Mouse (Mus musculus) urinary bladder, postnatal 10 days (tissue): ENCODE results near the gene BC034090.
"Not testable (repeated sequence)": the region's sequence is repeated elsewhere in the genome, so short reads cannot be mapped to it uniquely, and the experiment has no call there.

Source experiments
- DNase-seq: peaks from one replicate; pipeline ENCODE4 v3.0.0; 2022; ENCODE audit warnings: low spot score

Gene BC034090

DNA sequence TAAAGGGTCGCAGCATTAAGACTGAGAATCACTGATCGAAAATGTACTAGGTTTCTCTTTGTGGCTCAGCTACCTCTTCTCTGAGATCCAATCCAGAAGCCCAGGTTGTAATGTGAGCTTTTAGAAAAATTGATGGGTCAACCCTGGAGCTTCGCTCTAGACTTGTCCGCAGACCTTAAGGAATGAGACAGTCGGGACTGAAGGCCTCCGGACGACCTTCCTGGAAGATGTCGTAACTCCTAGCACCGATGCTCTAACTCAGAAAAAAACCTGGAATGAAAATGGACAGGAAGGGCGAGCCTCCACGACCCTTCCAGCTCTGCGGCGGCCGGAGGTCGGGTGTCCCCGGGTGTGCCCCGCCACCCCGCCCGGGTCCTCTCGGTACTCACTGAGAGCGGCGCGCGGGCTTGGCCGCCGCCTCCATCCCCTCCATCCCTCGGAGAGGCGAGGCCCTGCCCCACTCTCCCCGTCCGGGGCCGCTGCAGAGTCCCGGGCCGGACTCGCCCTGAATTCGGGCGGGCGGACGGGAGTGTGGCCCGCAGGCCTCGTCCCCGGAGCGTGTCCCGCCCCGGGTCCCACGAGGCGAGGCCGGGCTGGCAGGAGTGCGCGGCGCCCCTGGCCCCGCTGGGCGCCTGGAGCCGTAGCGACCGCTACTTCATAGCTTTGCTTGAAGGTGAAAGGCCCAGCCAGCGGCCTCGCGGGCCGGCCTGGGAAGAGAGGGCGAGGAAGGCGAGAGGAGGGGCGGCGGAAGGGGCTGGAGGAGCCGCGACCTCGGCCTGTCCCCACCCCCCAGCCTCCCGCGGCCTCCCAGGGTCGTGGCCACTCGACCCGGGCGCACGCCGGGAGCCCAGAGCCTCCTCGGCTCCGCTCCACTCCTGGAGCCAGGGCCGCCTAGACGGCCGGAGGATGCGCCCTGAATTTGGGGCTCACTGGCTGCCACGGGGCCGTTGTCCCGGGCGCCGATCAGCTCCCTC, at the start of gene BC034090:
TSS of gene BC034090 (minus strand) at position 648 of the 974 bp plus-strand sequence.
- no peak for DNase-seq

DNA sequence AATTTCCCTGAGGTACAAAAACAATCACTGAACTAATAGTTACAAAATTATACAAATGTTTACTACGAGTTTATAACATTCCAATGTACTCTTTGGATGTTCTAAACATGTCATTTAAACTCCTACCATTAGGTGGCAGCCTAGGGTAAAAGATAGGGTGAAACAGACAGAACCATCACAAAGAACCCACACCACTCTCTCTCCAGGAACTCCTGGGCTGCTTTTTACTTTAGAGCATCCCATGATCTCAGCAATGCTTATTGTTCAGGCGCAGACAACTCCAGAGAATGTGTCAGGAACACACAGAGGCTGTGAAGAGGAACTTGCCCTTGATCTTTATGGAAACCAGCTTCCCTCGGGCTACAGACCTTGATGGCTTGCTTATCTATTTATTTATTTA, 49.2 kb upstream of the BC034090 start:
- DNase-seq: no peak

DNA sequence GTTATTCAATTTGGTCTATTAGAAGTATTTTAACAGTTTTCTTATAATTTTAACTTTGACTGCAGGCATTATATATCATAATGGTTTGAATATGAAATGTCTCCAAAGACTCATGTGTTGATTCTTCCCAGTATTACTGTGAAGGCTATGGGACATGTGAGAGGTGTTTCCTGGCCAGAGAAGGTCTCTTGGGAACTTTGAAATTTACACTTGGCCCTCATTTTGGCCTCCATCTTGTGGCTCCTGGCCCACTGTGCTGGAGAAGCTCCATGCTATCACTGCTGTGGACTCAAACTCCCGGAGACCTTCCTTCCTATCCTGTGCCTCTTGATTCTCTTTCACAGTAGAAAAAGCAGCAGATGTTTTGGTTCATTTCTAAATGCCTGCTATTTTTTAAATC, 45.2 kb upstream of the BC034090 start:
- no peak for DNase-seq

DNA sequence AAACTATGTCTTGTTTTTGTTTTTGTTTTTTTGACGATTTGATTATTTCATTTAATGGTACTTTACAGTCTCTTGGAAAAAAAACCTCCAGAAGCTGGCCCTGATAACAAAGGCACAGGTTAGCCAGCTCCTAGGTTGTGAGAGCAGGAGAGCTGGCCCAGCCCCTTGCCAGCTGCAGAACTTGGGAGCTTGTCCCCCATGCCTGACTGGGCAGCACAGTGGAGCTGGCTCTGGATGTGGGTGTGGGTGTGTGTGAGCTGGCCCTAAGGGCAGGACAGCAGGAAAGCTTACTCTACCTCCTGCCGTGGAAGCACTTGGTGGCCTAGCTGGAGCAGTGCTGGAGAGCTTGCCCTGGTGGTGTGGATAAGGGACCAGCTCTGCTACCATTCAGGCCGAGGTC, 43.8 kb upstream of the BC034090 start:
- DNase-seq: no peak

DNA sequence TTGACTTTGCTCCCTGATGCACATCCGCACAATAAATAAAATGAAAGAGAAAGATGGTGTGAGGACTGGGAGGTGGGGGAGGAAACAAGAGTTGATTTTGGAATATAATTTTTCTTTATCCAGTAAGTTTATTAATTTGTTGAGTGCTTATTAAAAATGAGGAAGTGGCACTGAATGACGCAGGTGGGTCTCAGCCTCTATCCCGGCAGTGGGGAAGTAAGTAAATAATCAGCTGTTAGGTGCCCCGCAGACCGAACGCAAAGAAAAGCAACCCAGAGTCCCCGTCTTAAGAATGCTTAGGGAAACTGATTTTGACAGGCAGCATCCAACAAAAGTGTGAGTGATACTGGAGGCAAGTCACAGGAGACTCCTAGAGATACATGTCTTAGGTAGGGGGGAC, 39.6 kb upstream of the BC034090 start:
- DNase-seq: no peak

DNA sequence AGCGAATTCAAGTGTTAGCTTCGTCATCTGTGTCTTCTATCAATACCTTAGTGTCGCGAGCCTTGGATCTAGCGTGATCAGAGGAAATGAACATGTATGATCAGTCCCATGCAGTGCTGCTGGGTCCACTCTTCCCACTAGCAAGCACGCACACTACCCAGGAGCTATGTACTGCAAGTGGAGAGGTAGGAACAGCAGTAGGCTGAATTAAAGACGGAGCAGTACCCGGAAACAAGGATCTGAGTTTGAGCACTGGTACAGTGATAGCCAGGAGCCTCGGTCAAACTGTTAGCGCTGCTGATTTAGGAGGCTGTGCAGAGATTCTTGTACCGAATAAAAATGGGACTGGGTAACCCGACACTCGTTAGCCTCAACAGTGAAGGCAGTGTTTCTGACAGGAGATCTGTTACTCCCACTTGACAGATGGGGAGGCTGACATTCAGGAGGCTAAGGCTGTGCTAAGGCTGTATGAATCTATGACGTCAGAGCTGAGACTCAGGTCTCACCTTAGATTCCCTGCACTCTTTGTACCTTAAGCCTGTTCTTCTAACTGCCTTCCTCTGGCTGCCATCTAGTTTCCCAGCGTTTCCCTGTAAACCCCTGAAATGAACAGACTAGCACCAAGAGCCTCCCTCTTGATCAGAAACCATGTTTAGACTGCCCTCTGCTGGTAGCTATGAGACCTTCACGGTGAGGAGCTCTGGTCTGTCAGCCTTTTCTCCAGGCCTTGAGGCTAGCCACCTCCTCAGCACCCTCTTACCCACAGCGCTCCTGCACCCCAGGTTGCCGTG, 37.0 kb upstream of the BC034090 start:
- no peak for DNase-seq

DNA sequence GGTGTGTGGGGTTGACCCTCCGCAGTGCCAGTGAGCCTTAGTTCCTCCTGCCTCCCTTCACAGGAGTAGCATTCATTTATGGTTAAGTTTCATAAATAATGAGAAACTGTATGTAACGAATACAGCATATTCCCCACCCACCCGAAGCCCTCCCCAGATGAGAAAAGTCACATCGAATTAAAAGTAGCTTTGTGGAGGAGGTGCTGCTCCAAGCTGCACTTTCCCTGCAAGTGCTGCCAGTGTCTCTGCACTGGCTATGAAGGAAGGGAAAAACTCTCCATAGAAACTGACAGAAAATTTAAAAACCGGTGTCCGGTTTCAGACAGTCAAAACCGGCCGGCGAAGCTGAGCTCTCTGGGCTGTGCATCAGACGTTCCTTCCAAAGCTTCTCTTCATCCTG, 36.1 kb upstream of the BC034090 start:
- DNase-seq: no peak

DNA sequence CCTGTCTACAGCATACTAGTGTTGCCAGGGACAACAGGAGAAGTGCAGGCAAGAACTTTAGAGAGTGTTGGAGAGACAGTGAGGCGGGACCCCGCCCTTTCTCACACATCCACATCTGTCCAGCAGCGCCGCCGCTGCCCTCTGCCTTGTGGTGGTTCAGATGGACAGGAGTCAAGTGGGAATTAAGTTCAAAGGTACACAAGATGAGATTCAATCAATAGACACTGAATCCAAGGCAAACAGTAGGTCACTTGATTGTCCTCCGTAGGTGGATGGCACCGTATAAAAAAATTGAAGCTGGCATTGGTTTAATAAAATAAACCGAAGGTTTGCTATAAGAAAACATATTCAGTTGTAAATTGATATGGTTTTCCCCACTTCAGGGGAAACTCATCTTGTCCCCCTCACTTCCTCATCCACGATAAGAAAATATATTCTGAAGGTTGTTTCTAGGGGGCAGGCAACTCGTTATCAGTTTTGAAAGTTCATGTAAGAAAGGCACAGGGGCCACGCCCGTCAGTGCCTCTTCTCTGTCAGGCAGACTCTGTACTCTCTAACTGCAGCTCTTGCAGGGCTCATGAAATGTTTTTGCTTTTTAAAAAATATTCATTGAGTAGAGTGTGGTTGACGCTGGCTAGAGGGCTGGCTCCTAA, 32.3 kb upstream of the BC034090 start:
- no peak for DNase-seq

DNA sequence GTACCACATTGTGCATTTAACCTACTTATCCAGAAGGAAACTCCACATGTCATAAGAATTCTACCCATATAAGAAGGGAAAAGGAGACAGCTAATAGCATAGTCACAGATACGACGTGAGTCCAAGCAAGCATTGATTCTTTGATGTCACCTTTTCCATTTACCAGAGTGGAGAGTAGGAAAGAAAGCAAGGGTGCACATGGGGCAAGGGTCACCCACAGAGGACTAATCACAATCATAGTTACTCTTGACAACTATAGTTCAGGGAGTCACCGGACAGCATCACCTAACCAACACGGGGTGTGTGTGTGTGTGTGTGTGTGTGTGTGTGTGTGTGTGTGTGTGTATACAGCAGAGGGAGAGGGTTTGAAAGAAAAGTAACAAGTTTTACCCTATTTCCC, 31.5 kb upstream of the BC034090 start:
- DNase-seq: no peak

DNA sequence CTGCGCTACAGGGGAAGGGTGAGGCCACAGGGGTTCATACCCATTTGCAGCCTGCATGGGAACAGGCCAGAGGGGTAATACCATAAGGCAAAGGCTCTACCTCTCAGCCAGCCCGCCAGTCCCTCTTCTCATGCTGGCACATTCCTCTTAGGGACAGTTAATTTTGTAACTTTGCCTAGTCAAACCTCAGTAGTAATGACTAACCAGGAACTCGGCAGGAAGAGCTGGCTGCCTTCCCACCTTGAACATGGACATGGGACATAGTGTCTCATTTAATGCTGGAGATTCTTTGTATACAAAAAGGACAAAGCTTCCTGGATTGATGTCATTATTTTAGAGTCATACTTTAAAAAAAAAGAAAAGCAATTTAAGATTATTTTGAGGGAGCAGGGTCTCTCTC, 30.7 kb upstream of the BC034090 start:
- no peak for DNase-seq

DNA sequence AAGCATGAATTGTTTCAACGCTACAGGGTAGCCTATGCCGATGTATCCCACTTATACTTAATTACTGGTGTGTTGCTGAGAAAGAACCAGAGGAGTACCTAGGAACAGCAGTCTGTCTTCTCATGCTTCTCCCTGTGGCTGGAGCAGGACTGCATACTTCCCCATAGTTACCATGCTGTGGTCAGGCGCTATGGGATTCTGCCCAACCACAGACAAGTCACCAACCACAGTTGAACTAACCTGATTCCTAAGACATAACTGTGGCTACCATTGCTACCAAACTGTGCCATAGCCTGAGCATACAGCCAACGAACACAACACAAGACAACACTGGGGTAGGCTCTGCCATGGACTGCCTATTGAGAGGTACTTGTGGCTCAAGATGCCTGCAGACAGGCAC, 28.7 kb upstream of the BC034090 start:
- DNase-seq: no peak

DNA sequence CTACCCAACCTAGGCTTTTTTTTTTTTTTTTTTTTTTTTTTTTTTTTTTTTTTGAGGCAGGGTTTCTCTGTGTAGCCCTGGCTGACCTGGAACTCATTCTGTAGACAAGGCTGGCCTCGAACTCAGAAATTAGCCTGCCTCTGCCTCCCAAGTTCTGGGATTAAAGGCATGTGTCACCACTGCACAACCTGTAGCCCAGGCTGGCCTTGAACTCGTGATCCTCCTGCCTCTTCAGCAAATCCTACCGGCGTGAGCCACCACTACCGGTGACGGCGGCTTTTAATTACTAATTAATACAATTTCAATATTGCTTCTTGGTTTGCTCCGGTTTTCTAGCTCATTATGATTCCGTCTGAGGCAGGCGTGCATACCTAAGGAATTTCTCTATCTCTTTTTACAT, 18.3 kb upstream of the BC034090 start:
- DNase-seq: not testable (repeated sequence)

DNA sequence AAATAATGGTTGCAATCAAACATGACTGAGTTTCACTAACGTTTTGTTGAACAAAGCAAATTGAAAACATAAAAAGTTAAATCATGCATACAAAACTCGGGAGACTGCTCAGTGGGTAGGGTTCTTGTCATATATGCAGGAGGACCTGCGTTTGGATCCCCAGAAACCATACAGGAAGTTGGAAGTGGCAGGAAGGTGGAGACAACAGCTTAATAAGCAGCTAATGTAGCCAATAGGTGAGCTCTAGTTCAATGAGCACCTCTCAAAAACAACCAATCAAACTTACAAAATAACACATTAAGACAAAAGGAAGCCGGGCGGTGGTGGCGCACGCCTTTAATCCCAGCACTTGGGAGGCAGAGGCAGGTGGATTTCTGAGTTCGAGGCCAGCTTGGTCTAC, 10.1 kb upstream of the BC034090 start:
- no peak for DNase-seq

DNA sequence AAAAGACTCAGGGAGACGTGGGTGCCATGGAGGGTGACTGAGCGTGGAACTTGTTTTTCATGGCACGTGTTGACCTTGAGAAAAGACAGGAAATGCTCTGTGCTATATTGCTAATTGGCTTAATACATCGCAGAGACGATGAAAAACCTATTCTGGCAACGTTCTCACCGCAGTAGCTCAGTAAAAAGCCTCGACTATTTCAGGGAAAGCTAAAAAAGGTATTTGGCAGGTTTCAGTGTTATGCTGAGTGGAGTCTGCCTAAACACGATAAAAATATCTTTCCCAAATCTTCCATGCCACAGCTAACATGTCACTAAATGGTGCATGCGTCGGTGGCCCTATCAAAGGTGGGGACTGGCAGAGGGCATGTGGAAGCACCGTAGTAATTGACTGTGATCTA, 8.9 kb upstream of the BC034090 start:
- DNase-seq: no peak

DNA sequence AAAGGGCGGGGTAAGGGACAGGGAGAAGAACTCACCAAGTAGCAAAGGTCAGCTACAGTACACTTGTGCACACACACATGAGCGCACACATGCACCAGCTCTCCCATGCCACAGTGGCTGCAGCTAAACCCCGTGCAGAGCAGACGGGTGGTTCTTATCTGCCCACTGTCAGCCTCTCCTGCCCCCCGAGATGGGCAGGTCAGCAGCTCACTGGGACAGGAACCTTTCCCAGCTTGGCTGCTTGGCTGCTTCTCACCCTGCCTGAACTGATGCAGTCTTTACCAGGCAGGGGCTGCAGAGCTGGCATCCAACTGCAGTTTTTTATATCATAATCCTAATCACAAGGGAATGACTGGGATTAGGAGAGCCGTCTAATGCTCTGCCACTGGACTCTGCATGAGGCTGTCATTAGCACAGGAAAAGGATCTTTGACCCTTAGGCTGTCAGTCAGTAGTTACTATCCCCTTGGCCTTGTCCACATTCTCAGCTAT, 8.4 kb upstream of the BC034090 start:
- no peak for DNase-seq

DNA sequence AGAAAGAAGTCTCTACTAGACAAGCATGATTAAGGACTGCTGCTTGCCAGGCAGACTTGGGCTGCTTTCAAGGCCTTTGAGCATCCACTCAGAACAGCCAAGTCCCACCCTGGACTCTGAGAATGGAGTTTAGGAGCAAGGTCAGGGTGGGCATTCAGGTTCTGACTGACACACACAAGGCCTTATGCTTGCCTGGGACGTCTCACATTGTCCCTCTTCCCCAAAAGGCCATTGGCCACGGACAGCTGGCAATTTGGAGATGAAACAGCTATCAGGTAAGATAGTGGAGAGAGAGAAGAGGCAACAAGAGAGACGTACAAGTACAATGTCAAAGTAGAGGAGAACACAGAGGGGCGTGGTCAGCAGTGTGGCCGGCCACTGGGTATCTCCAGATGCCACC, 7.4 kb upstream of the BC034090 start:
- DNase-seq: no peak

DNA sequence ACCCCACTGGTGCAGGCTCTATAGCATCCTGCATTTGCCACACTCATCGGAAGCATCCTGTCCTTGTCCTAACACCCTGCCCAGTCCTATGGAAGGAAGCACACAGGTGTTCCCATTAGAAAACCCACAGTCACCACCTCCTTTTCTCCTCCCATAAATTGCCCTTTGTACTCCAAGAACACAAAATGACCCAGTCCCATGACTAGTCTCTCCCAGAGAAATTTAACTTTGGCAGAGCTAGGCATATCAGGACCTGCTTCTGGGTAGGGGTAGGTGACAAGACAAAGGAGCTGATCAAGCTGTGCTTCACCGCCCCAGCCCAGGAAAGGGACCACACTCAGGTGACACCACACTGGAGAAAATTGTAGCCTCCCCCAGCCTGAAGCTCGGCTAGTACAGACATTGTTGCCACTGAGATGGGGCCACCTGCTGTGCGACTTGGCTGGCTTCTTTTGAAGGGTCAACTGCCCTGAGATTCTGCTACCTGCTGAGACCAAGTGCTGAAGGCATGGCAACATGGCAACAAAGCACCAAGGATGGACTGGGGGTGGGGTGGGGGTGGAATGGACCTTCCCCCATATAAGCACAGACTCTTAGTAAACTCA, 6.4 kb upstream of the BC034090 start:
- DNase-seq: no peak

DNA sequence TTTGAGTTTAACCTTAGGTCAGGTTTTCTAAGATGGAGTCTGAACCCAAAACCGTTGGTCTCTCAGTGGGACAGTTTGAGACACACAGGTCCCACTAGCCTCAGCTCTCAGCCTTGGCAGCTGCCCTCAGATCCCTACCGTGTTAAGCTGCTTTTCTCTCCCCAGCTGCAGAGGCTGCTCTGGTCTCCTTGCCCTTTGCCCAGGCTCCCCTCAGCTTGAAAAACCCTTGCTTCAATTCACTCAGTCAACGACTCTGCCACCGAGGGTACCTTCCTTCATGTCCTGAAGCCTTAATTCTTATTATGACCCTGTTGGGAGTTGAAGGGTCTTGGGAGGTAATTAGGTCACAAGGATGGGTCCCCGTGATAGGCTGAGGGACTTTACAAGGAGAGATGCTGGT, 5.7 kb upstream of the BC034090 start:
- DNase-seq: no peak

DNA sequence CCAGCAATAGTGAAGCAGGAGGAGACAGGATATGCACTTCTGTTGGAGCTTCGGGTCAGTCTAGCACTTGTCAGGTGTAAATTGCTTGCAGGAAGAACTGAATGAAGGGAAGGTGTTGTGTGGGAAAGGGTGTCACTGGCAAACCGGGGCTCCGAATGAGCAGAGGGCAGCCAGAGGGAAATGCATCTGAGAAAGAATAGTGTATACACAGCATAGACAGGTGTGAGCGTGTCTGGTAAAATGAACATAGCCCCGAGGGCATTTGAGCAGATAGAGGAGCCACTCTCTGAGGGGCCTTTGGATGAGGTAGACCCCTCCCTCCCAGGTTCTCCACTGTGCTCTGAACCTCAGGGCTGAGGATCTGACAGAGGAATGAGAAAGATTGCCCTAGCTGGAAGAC, 3.8 kb upstream of the BC034090 start:
- no peak for DNase-seq

DNA sequence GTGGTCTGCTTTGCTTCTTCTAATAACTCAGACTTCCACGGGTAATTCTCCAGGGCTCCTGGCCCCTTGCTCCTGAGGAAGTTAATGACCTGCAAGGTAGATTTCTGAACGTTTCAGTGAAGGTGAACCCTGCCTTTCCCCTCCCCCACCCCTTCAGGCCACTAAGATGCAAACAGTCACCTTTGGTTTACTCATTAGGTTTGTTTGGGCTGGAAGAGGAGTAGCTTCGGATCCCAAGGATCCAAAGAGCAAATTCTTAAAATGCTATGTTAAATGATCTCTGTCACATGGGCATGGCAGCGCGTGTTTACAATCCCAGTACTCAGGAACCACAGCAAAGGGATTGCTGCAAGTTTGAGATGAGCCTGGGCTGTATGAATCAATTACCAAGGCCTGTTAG, 3.2 kb upstream of the BC034090 start:
- DNase-seq: no peak

DNA sequence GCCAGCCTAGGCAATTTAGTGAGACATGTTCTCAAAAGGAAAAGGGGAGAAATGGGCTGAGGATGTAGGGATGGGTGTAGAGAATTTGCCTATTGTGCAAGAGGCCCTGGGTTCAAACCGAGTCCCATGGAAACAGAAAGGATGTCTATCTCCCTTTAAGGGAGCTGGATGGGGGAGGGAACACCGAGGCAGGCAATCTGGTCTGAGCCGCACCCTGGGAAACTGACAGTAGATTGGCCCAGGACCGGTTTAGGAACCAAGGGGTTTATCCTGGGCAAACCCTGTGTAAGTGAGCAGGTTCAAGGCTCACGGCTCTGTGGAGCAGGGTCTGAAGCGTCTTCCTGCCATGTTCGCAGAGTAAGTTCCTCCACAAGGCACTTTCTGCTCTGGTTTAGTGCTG, 1.3 kb upstream of the BC034090 start:
- DNase-seq: no peak

DNA sequence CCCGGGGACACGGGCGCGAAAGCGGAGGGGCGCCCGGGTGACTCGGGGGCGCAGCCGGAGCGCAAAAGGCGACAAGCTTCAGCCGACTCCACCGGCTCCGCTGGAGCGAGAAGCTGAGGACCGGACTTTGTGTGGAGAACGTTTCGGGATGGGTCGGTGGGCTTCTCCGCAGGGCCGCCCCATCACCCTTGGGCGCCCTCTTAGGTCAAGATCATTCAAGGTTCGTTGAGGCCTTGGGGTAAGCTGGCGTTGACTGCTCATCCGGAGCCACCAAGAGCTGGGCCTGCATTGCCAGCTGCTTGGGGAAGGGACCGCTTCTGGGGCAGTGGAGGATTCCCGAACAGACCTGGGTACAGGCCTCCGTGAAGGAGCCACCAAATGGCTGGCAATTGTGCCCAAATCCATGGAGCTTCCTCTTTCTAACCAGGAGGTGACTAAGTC, 547 bp upstream of the BC034090 start:
- no peak for DNase-seq
